Mouse (Mus musculus): ENCODE results near the gene Sh2b2.

GRCm38 (mm10) chr5:136181197-136181596 is 65.2 kb downstream of the Sh2b2 start:
- TF ChIP-seq POLR2A (IDR thresholded peaks at IDR 0.05; ENCODE audit: insufficient read length, low read depth) (no peak), E2F4 (IDR thresholded peaks at IDR 0.05; ENCODE audit: insufficient read depth) (no peak), MAX (IDR thresholded peaks at IDR 0.05; ENCODE audit: low read depth) (no peak), REST (IDR thresholded peaks at IDR 0.05; ENCODE audit: insufficient read depth, insufficient read length) (no peak), MYOD1 (IDR thresholded peaks at IDR 0.05; ENCODE audit: control insufficient read depth in 1 of 3, insufficient read length in 2 of 3, low read depth in 2 of 3) (no peak), MYOG (IDR thresholded peaks at IDR 0.05; ENCODE audit: control insufficient read depth in 1 of 3, insufficient read depth in 1 of 3, insufficient read length in 2 of 3, low read depth in 2 of 3) (no peak)

Data from myocyte (in vitro differentiated cells).